Mouse (Mus musculus) midbrain, embryonic 12.5 days (tissue): ENCODE measurements at regions not wholly inside any gene's neighbourhood (a gene's known extent, or its start where the extent isn't known, plus 50 kb on each side); places are given as distances from the start of the nearest gene placed in this dataset.
A peak's percentile ranks its signal among the peaks of the same experiment; 100 is the strongest.

Experiments
- ATAC-seq: fragments of 200-750 bp; cut with Nextera tagmentation; 2 replicates; pipeline ENCODE4 v1.8.0; 2017; ENCODE audit warnings: low read depth, moderate TSS enrichment, moderate library complexity; ENCODE audit not compliant: low FRiP score
- H3K27ac ChIP-seq: fragments of 300-500 bp; sonication (generic); replicated peaks from 2 replicates; pipeline ENCODE4 v1.5.1; 2016; ENCODE audit warnings: mild to moderate bottlenecking
- H3K27me3 ChIP-seq: fragments of 300-500 bp; sonication (generic); 2 replicates; pipeline ENCODE4 v1.6.1; 2016; ENCODE audit warnings: mild to moderate bottlenecking
- H3K36me3 ChIP-seq: fragments of 300-500 bp; sonication (generic); 2 replicates; pipeline ENCODE4 v1.6.1; 2016
- H3K4me1 ChIP-seq: fragments of 300-500 bp; sonication (generic); 2 replicates; pipeline ENCODE4 v1.6.1; 2016
- H3K4me2 ChIP-seq: fragments of 300-500 bp; sonication (generic); replicated peaks from 2 replicates; pipeline ENCODE4 v1.6.1; 2016; ENCODE audit warnings: mild to moderate bottlenecking, moderate library complexity
- H3K4me3 ChIP-seq: fragments of 300-500 bp; sonication (generic); 2 replicates; pipeline ENCODE4 v1.5.1; 2016; ENCODE audit warnings: mild to moderate bottlenecking
- H3K9ac ChIP-seq: fragments of 300-500 bp; sonication (generic); replicated peaks from 2 replicates; pipeline ENCODE4 v1.6.1; 2016; ENCODE audit warnings: mild to moderate bottlenecking, moderate library complexity
- H3K9me3 ChIP-seq: fragments of 300-500 bp; sonication (generic); 2 replicates; pipeline ENCODE4 v1.6.1; 2016; ENCODE audit warnings: mild to moderate bottlenecking
- WGBS: fragments of 180-500 bp; shearing (Covaris S2); methylation state at CpG from one replicate; pipeline ENCODE4 v1.1.7; 2016; 5-methylcytosine and 5-hydroxymethylcytosine counted together

- 67% methylated on average over 6 of the region's 6 CpGs for WGBS
- Histone ChIP-seq H3K27me3 (no peaks in the 10 kb centered on the region), H3K27ac (no peak overlapping the region), H3K36me3 (no peaks in the 10 kb centered on the region), H3K9ac (no peak overlapping the region), H3K4me1 (no peaks in the 10 kb centered on the region), H3K4me3 (no peak overlapping the region), H3K4me2 (no peak overlapping the region), H3K9me3 (no peaks in the 10 kb centered on the region)
- 0 out of 2 replicates have a peak, but pooled peaks have one; percentile 47 for ATAC-seq
These were observed 481.0 kb downstream of the Lipi start for GRCm38 (mm10) chr16:75104894-75105293.

- H3K9me3 ChIP-seq = no peaks in the 10 kb centered on the region
- no peak overlapping the region for H3K9ac ChIP-seq
- H3K27me3 ChIP-seq = no peaks in the 10 kb centered on the region
- peak; percentile 74 for ATAC-seq
- peaks cover 12% of the 10 kb centered on the region; the same call in 1 of the 2 replicates for H3K4me1 ChIP-seq
- H3K27ac ChIP-seq = no peak overlapping the region
- WGBS = 23% methylated on average over 6 of the region's 6 CpGs
- H3K36me3 ChIP-seq = no peaks in the 10 kb centered on the region
- H3K4me2 ChIP-seq = peak overlapping the region; percentile 57
- peak overlapping the region; percentile 27 for H3K4me3 ChIP-seq
These were observed 492.7 kb downstream of the Lipi start for GRCm38 (mm10) chr16:75093163-75093562.

GRCm38 (mm10) chr16:75092471-75093130, 493.3 kb downstream of the Lipi start:
- WGBS = 11% methylated on average over 12 of the region's 12 CpGs
- peak overlapping the region; percentile 27 for H3K4me3 ChIP-seq

GRCm38 (mm10) chr16:75091931-75092330, 493.9 kb downstream of the Lipi start:
- H3K4me1 ChIP-seq = peaks cover 12% of the 10 kb centered on the region; the same call in 1 of the 2 replicates
- WGBS = 43% methylated on average over 2 of the region's 2 CpGs
- no peaks in the 10 kb centered on the region for H3K36me3 ChIP-seq
- H3K27ac ChIP-seq = no peak overlapping the region
- ATAC-seq = no peak
- H3K4me3 ChIP-seq = no peak overlapping the region
- H3K9ac ChIP-seq = no peak overlapping the region
- no peaks in the 10 kb centered on the region for H3K9me3 ChIP-seq
- no peaks in the 10 kb centered on the region for H3K27me3 ChIP-seq
- peak overlapping the region; percentile 57 for H3K4me2 ChIP-seq

More at GRCm38 (mm10) chr16:75092471-75093130, 493.3 kb downstream of the Lipi start:
- Histone ChIP-seq H3K27me3 (no peaks in the 10 kb centered on the region), H3K4me1 (peaks cover 12% of the 10 kb centered on the region; the same call in 1 of the 2 replicates), H3K27ac (no peak overlapping the region), H3K36me3 (no peaks in the 10 kb centered on the region), H3K9me3 (no peaks in the 10 kb centered on the region), H3K4me2 (peak overlapping the region; percentile 57), H3K9ac (0 out of 2 replicates have a peak overlapping the region, but pooled peaks have one; percentile 4)
- ATAC-seq = peak; percentile 64

- no peaks in the 10 kb centered on the region for H3K27me3 ChIP-seq
- ATAC-seq = peak; percentile 53; the same call in 1 of the 2 replicates
These were observed 496.4 kb downstream of the Lipi start for GRCm38 (mm10) chr16:75089383-75090035.

GRCm38 (mm10) chr16:75088701-75089100, 497.2 kb downstream of the Lipi start:
- no peak overlapping the region for H3K4me2 ChIP-seq
- no peak overlapping the region for H3K4me3 ChIP-seq
- no peak for ATAC-seq
- 84% methylated on average over 5 of the region's 5 CpGs for WGBS
- no peak overlapping the region for H3K27ac ChIP-seq
- no peaks in the 10 kb centered on the region for H3K36me3 ChIP-seq
- no peak overlapping the region for H3K9ac ChIP-seq
- H3K9me3 ChIP-seq = no peaks in the 10 kb centered on the region
- H3K4me1 ChIP-seq = peaks cover 12% of the 10 kb centered on the region; the same call in 1 of the 2 replicates
- no peaks in the 10 kb centered on the region for H3K27me3 ChIP-seq

More at GRCm38 (mm10) chr16:75089383-75090035, 496.4 kb downstream of the Lipi start:
- Histone ChIP-seq H3K9me3 (no peaks in the 10 kb centered on the region), H3K36me3 (no peaks in the 10 kb centered on the region), H3K4me2 (no peak overlapping the region), H3K4me1 (peaks cover 12% of the 10 kb centered on the region; the same call in 1 of the 2 replicates), H3K9ac (no peak overlapping the region), H3K27ac (no peak overlapping the region), H3K4me3 (no peak overlapping the region)
- 50% methylated on average over 6 of the region's 6 CpGs for WGBS

GRCm38 (mm10) chr16:75065281-75065680, 520.6 kb downstream of the Lipi start:
- Histone ChIP-seq H3K4me2 (no peak overlapping the region), H3K27me3 (no peaks in the 10 kb centered on the region), H3K9me3 (no peaks in the 10 kb centered on the region), H3K36me3 (no peaks in the 10 kb centered on the region), H3K27ac (no peak overlapping the region), H3K9ac (no peak overlapping the region), H3K4me3 (no peak overlapping the region), H3K4me1 (no peaks in the 10 kb centered on the region)
- no peak for ATAC-seq
- WGBS = 82% methylated on average over 5 of the region's 5 CpGs

- H3K36me3 ChIP-seq = no peaks in the 10 kb centered on the region
- ATAC-seq = no peak
- H3K27ac ChIP-seq = no peak overlapping the region
- H3K27me3 ChIP-seq = no peaks in the 10 kb centered on the region
- H3K4me2 ChIP-seq = no peak overlapping the region
- no peaks in the 10 kb centered on the region for H3K9me3 ChIP-seq
- no peak overlapping the region for H3K9ac ChIP-seq
- no peak overlapping the region for H3K4me3 ChIP-seq
- no peaks in the 10 kb centered on the region for H3K4me1 ChIP-seq
These were observed 532.9 kb downstream of the Lipi start for GRCm38 (mm10) chr16:75052953-75053352.

- Histone ChIP-seq H3K27ac (no peak overlapping the region), H3K36me3 (no peaks in the 10 kb centered on the region), H3K4me2 (no peak overlapping the region), H3K9ac (no peak overlapping the region), H3K4me3 (no peak overlapping the region), H3K27me3 (no peaks in the 10 kb centered on the region), H3K9me3 (no peaks in the 10 kb centered on the region), H3K4me1 (no peaks in the 10 kb centered on the region)
- 88% methylated on average over 2 of the region's 2 CpGs for WGBS
- ATAC-seq = no peak
These were observed 539.9 kb downstream of the Lipi start for GRCm38 (mm10) chr16:75045969-75046368.
